Mouse (Mus musculus): ENCODE results near the gene Lepr. TPM values are rescaled to one million over a fixed set of nuclear protein-coding genes. Genes with fewer than 3 reads are reported as not detected.

The Lepr gene
- polyA plus RNA-seq, 1 experiment from 2014 or later, result 2.1 TPM

- Histone ChIP-seq H3K9me3 (ENCODE audit: control insufficient read depth, low read length) (no peaks in the 10 kb centered on the region), H3K4me2 (ENCODE audit: low read depth, severe bottlenecking) (no peak overlapping the region), H3K4me3 (ENCODE audit: low read depth, low read length) (no peak overlapping the region), H3K4me1 (ENCODE audit: control insufficient read depth, insufficient read depth, low read length) (peaks cover 5% of the 10 kb centered on the region; the same call in 1 of the 2 replicates), H3K27ac (replicated peaks; ENCODE audit: low read depth, low read length) (no peak overlapping the region), H3K36me3 (ENCODE audit: control insufficient read depth, insufficient read depth, low read length) (no peaks in the 10 kb centered on the region), H3K9ac (ENCODE audit: low read length) (no peak overlapping the region), H3K27me3 (ENCODE audit: control insufficient read depth, insufficient read depth, low read length) (no peaks in the 10 kb centered on the region)
- 12% methylated on average over 2 of the region's 2 CpGs for WGBS
- ATAC-seq (ENCODE audit: insufficient number of reproducible peaks, low FRiP score, low TSS enrichment, low read depth) (peak; percentile 79; the same call in 1 of the 2 replicates), DNase-seq (ENCODE audit: low spot score) (peak; percentile 63)
Measured at GRCm38 (mm10) chr4:101707234-101707633, 10.0 kb upstream of the Lepr start.

GRCm38 (mm10) chr4:101707953-101708352, 9.3 kb upstream of the Lepr start:
- no peaks in the 10 kb centered on the region for H3K9me3 ChIP-seq (ENCODE audit: control insufficient read depth, low read length)
- no peak overlapping the region for H3K4me2 ChIP-seq (ENCODE audit: low read depth, severe bottlenecking)
- ATAC-seq (ENCODE audit: insufficient number of reproducible peaks, low FRiP score, low TSS enrichment, low read depth), result 0 out of 2 replicates have a peak, but pooled peaks have one; percentile 14
- no peaks in the 10 kb centered on the region for H3K36me3 ChIP-seq (ENCODE audit: control insufficient read depth, insufficient read depth, low read length)
- no peak overlapping the region for H3K9ac ChIP-seq (ENCODE audit: low read length)
- peak overlapping the region; percentile 1; the same call in 1 of the 2 replicates for H3K27ac ChIP-seq (replicated peaks; ENCODE audit: low read depth, low read length)
- peaks cover 10% of the 10 kb centered on the region for H3K4me1 ChIP-seq (ENCODE audit: control insufficient read depth, insufficient read depth, low read length)
- no peaks in the 10 kb centered on the region for H3K27me3 ChIP-seq (ENCODE audit: control insufficient read depth, insufficient read depth, low read length)
- H3K4me3 ChIP-seq (ENCODE audit: low read depth, low read length), result no peak overlapping the region
- peak; percentile 37 for DNase-seq (ENCODE audit: low spot score)
- WGBS, result 27% methylated on average over 3 of the region's 3 CpGs

GRCm38 (mm10) chr4:101710361-101710760, 6.8 kb upstream of the Lepr start:
- no peak overlapping the region for H3K4me2 ChIP-seq (ENCODE audit: low read depth, severe bottlenecking)
- H3K9ac ChIP-seq (ENCODE audit: low read length), result no peak overlapping the region
- no peak overlapping the region for H3K27ac ChIP-seq (replicated peaks; ENCODE audit: low read depth, low read length)
- no peak for ATAC-seq (ENCODE audit: insufficient number of reproducible peaks, low FRiP score, low TSS enrichment, low read depth)
- no peak overlapping the region for H3K4me3 ChIP-seq (ENCODE audit: low read depth, low read length)
- DNase-seq (ENCODE audit: low spot score), result no peak
- H3K4me1 ChIP-seq (ENCODE audit: control insufficient read depth, insufficient read depth, low read length), result peaks cover 11% of the 10 kb centered on the region
- no peaks in the 10 kb centered on the region for H3K9me3 ChIP-seq (ENCODE audit: control insufficient read depth, low read length)
- H3K27me3 ChIP-seq (ENCODE audit: control insufficient read depth, insufficient read depth, low read length), result no peaks in the 10 kb centered on the region
- H3K36me3 ChIP-seq (ENCODE audit: control insufficient read depth, insufficient read depth, low read length), result no peaks in the 10 kb centered on the region
- WGBS, result 81% methylated on average over 4 of the region's 4 CpGs

- Histone ChIP-seq H3K9me3 (ENCODE audit: control insufficient read depth, low read length) (no peaks in the 10 kb centered on the region), H3K27ac (replicated peaks; ENCODE audit: low read depth, low read length) (no peak overlapping the region), H3K9ac (ENCODE audit: low read length) (no peak overlapping the region), H3K4me3 (ENCODE audit: low read depth, low read length) (no peak overlapping the region), H3K4me2 (ENCODE audit: low read depth, severe bottlenecking) (no peak overlapping the region), H3K4me1 (ENCODE audit: control insufficient read depth, insufficient read depth, low read length) (peaks cover 11% of the 10 kb centered on the region), H3K27me3 (ENCODE audit: control insufficient read depth, insufficient read depth, low read length) (no peaks in the 10 kb centered on the region), H3K36me3 (ENCODE audit: control insufficient read depth, insufficient read depth, low read length) (no peaks in the 10 kb centered on the region)
- WGBS, result 89% methylated on average over 4 of the region's 4 CpGs
- no peak for ATAC-seq (ENCODE audit: insufficient number of reproducible peaks, low FRiP score, low TSS enrichment, low read depth)
- no peak for DNase-seq (ENCODE audit: low spot score)
Measured at GRCm38 (mm10) chr4:101711100-101711499, 6.1 kb upstream of the Lepr start.

GRCm38 (mm10) chr4:101712563-101712962, 4.6 kb upstream of the Lepr start:
- Histone ChIP-seq H3K9me3 (ENCODE audit: control insufficient read depth, low read length) (no peaks in the 10 kb centered on the region), H3K4me1 (ENCODE audit: control insufficient read depth, insufficient read depth, low read length) (peaks cover 8% of the 10 kb centered on the region; the same call in 1 of the 2 replicates), H3K27me3 (ENCODE audit: control insufficient read depth, insufficient read depth, low read length) (peaks cover 6% of the 10 kb centered on the region), H3K9ac (ENCODE audit: low read length) (no peak overlapping the region), H3K4me3 (ENCODE audit: low read depth, low read length) (no peak overlapping the region), H3K4me2 (ENCODE audit: low read depth, severe bottlenecking) (no peak overlapping the region), H3K27ac (replicated peaks; ENCODE audit: low read depth, low read length) (no peak overlapping the region; the same call in 1 of the 2 replicates), H3K36me3 (ENCODE audit: control insufficient read depth, insufficient read depth, low read length) (no peaks in the 10 kb centered on the region)
- ATAC-seq (ENCODE audit: insufficient number of reproducible peaks, low FRiP score, low TSS enrichment, low read depth), result peak; percentile 68
- no peak for DNase-seq (ENCODE audit: low spot score)
- 14% methylated on average over 1 of the region's 1 CpGs for WGBS

- Histone ChIP-seq H3K4me3 (ENCODE audit: low read depth, low read length) (no peak overlapping the region), H3K36me3 (ENCODE audit: control insufficient read depth, insufficient read depth, low read length) (no peaks in the 10 kb centered on the region), H3K4me1 (ENCODE audit: control insufficient read depth, insufficient read depth, low read length) (peaks cover 5% of the 10 kb centered on the region; the same call in 1 of the 2 replicates), H3K9me3 (ENCODE audit: control insufficient read depth, low read length) (no peaks in the 10 kb centered on the region), H3K27me3 (ENCODE audit: control insufficient read depth, insufficient read depth, low read length) (peaks cover 6% of the 10 kb centered on the region), H3K9ac (ENCODE audit: low read length) (no peak overlapping the region), H3K4me2 (ENCODE audit: low read depth, severe bottlenecking) (no peak overlapping the region), H3K27ac (replicated peaks; ENCODE audit: low read depth, low read length) (no peak overlapping the region)
- ATAC-seq (ENCODE audit: insufficient number of reproducible peaks, low FRiP score, low TSS enrichment, low read depth), result no peak
- WGBS, result 88% methylated on average over 8 of the region's 8 CpGs
- DNase-seq (ENCODE audit: low spot score), result no peak
Measured at GRCm38 (mm10) chr4:101715302-101715701, 1.9 kb upstream of the Lepr start.

GRCm38 (mm10) chr4:101715805-101716204, 1.4 kb upstream of the Lepr start:
- Histone ChIP-seq H3K4me2 (ENCODE audit: low read depth, severe bottlenecking) (no peak overlapping the region), H3K27ac (replicated peaks; ENCODE audit: low read depth, low read length) (no peak overlapping the region), H3K36me3 (ENCODE audit: control insufficient read depth, insufficient read depth, low read length) (no peaks in the 10 kb centered on the region), H3K9ac (ENCODE audit: low read length) (no peak overlapping the region), H3K9me3 (ENCODE audit: control insufficient read depth, low read length) (no peaks in the 10 kb centered on the region), H3K4me3 (ENCODE audit: low read depth, low read length) (no peak overlapping the region), H3K27me3 (ENCODE audit: control insufficient read depth, insufficient read depth, low read length) (peaks cover 6% of the 10 kb centered on the region), H3K4me1 (ENCODE audit: control insufficient read depth, insufficient read depth, low read length) (peaks cover 5% of the 10 kb centered on the region; the same call in 1 of the 2 replicates)
- DNase-seq (ENCODE audit: low spot score) (no peak), ATAC-seq (ENCODE audit: insufficient number of reproducible peaks, low FRiP score, low TSS enrichment, low read depth) (no peak)
- 76% methylated on average over 6 of the region's 6 CpGs for WGBS

- 10% methylated on average over 5 of the region's 5 CpGs for whole genome bisulfite sequencing
- no peak overlapping the region for H3K4me2 ChIP-seq (ENCODE audit: low read depth, severe bottlenecking)
- H3K4me3 ChIP-seq (ENCODE audit: low read depth, low read length), result no peak overlapping the region
- ATAC-seq (ENCODE audit: insufficient number of reproducible peaks, low FRiP score, low TSS enrichment, low read depth) (no peak), DNase-seq (ENCODE audit: low spot score) (no peak)
- H3K27me3 ChIP-seq (ENCODE audit: control insufficient read depth, insufficient read depth, low read length), result peaks cover 6% of the 10 kb centered on the region
- H3K27ac ChIP-seq (replicated peaks; ENCODE audit: low read depth, low read length), result no peak overlapping the region
- H3K4me1 ChIP-seq (ENCODE audit: control insufficient read depth, insufficient read depth, low read length), result no peaks in the 10 kb centered on the region
- no peaks in the 10 kb centered on the region for H3K9me3 ChIP-seq (ENCODE audit: control insufficient read depth, low read length)
- H3K36me3 ChIP-seq (ENCODE audit: control insufficient read depth, insufficient read depth, low read length), result no peaks in the 10 kb centered on the region
- H3K9ac ChIP-seq (ENCODE audit: low read length), result no peak overlapping the region
Measured at GRCm38 (mm10) chr4:101718991-101719580, 1.9 kb downstream of the Lepr start.

- H3K36me3 ChIP-seq (ENCODE audit: control insufficient read depth, insufficient read depth, low read length), result no peaks in the 10 kb centered on the region
Measured at GRCm38 (mm10) chr4:101721705-101722104, 4.5 kb downstream of the Lepr start.

More at GRCm38 (mm10) chr4:101721705-101722104, 4.5 kb downstream of the Lepr start:
- no peak overlapping the region for H3K4me3 ChIP-seq (ENCODE audit: low read depth, low read length)
- H3K27me3 ChIP-seq (ENCODE audit: control insufficient read depth, insufficient read depth, low read length), result peaks cover 6% of the 10 kb centered on the region
- no peak overlapping the region for H3K4me2 ChIP-seq (ENCODE audit: low read depth, severe bottlenecking)
- no peaks in the 10 kb centered on the region for H3K9me3 ChIP-seq (ENCODE audit: control insufficient read depth, low read length)
- H3K27ac ChIP-seq (replicated peaks; ENCODE audit: low read depth, low read length), result no peak overlapping the region
- H3K4me1 ChIP-seq (ENCODE audit: control insufficient read depth, insufficient read depth, low read length), result no peaks in the 10 kb centered on the region
- 78% methylated on average over 4 of the region's 4 CpGs for WGBS
- no peak for ATAC-seq (ENCODE audit: insufficient number of reproducible peaks, low FRiP score, low TSS enrichment, low read depth)
- H3K9ac ChIP-seq (ENCODE audit: low read length), result no peak overlapping the region
- no peak for DNase-seq (ENCODE audit: low spot score)
